Mouse (Mus musculus) erythroblast, embryonic 14.5 days (primary cell): ENCODE data around the gene Farsb.

ENCODE experiments used
- GATA1 ChIP-seq: IDR thresholded peaks from 2 replicates; pipeline ENCODE4 v1.6.1; 2012; ENCODE audit warnings: low read length, inconsistent platforms, mixed read lengths
- TAL1 ChIP-seq: IDR thresholded peaks from 3 replicates; pipeline ENCODE4 v1.6.1; 2012; ENCODE audit warnings: low read length, inconsistent platforms, mixed read lengths

DNA sequence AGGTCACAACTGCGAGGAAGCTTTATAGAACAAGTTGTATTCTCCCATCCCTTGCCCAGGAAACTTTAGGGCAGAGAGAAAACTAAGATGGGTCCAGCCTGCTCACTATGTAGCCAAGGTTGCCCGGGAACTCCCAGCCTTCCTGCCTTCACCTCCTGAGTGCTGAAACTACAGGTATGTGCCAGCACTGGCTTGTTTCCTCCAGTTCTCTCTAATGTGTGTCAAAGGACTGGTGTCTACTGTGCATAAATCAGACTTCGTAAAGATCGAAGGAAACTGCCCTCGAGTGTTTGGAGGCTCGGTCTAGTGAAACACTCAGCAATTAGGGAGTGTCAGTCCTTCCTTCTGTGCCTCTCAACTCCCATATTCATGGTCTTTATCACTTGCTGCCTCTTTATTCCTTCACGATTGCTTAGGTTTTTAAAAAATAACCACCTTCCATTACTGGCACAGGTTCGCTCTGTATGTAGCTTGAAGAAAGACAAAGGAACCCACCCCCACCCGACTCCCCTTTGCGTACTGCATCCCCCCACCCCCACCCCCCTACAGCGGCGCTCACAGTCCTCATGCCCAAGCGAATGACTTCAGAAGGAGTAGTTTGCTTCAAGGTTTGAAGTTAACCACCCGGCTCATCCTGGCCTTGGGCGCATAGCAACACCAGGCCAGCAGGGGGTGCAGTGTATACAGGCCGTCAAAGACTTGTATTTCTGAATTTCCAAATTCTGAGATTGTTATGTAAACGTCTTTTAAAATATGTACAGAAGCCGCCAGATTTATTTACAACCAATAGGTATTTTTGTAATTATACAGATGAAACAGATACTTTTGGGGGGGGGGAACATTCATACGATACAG lies 47.8 kb upstream of the Farsb start:
- TF ChIP-seq GATA1 (no peak), TAL1 (no peak)
